In genomic region chr16:72662837-72663350, GRCm38 (mm10) we compare ENCODE assay signal across 8 mouse cellular contexts.
A peak's percentile ranks its signal among the peaks of the same experiment; 100 is the strongest.
DNase-seq lines count a peak whose midpoint lies in the region; ATAC-seq and TF ChIP-seq lines count a peak whose summit lies in the region.

No protein-coding gene starts in this region.

- peak; percentile 87 for ATAC-seq in hindbrain, embryonic 12.5 days (ENCODE audit: low FRiP score)
- ATAC-seq in lung, postnatal 0 days = peak; percentile 92

- H3K9me3 ChIP-seq in hindbrain, embryonic 12.5 days (replicated peaks) = no peaks in the 10 kb centered on the region
- no peaks in the 10 kb centered on the region for H3K9me3 ChIP-seq in lung, postnatal 0 days (ENCODE audit: low read length)

- TF ChIP-seq CTCF in lung, postnatal 0 days (IDR thresholded peaks at IDR 0.05) = peak; percentile 43

- WGBS in hindbrain, embryonic 12.5 days = 0% methylated on average over 26 of the region's 26 CpGs
- WGBS in lung, postnatal 0 days = 1% methylated on average over 26 of the region's 26 CpGs

- peak; percentile 26; the same call in 1 of the 2 replicates for TF ChIP-seq EP300 in lung, postnatal 0 days (IDR thresholded peaks at IDR 0.05)

- H3K27ac ChIP-seq in hindbrain, embryonic 12.5 days = peak overlapping the region; percentile 88
- H3K27ac ChIP-seq in lung, postnatal 0 days (ENCODE audit: low read length) = peak overlapping the region; percentile 97

- H3K4me1 ChIP-seq in hindbrain, embryonic 12.5 days = peaks cover 26% of the 10 kb centered on the region
- no peaks in the 10 kb centered on the region for H3K4me1 ChIP-seq in lung, postnatal 0 days (ENCODE audit: insufficient read depth, low read depth, low read length)

- no peaks in the 10 kb centered on the region for H3K36me3 ChIP-seq in hindbrain, embryonic 12.5 days
- no peaks in the 10 kb centered on the region for H3K36me3 ChIP-seq in lung, postnatal 0 days (ENCODE audit: insufficient read depth, low read length)

- peak overlapping the region; percentile 68 for H3K4me2 ChIP-seq in hindbrain, embryonic 12.5 days (replicated peaks)
- peak overlapping the region; percentile 89 for H3K4me2 ChIP-seq in lung, postnatal 0 days (replicated peaks; ENCODE audit: low read depth, low read length)

- DNase-seq in R1 (ENCODE audit: low read depth, low spot score) (peak; percentile 91), adipocyte (ENCODE audit: low spot score) (no peak)
- peak; percentile 84 for DNase-seq in cerebellum, postnatal 25 days
- peak; percentile 41 to 64 for DNase-seq in frontal cortex, postnatal 25 days (ENCODE audit: low spot score in 2 of 2)
- DNase-seq in layer of hippocampus, postnatal 14 days (ENCODE audit: low spot score in 2 of 2) = peak; percentile 68 to 71
- peak; percentile 91 for DNase-seq in lung, postnatal 0 days (ENCODE audit: low spot score)
- DNase-seq in right cerebral cortex, adult 18-20 months = peak; percentile 78

- peak overlapping the region; percentile 66 for H3K4me3 ChIP-seq in hindbrain, embryonic 12.5 days
- peak overlapping the region; percentile 71 for H3K4me3 ChIP-seq in lung, postnatal 0 days (ENCODE audit: low read depth, low read length)

- H3K27me3 ChIP-seq in hindbrain, embryonic 12.5 days = no peaks in the 10 kb centered on the region
- H3K27me3 ChIP-seq in lung, postnatal 0 days (replicated peaks; ENCODE audit: insufficient read depth, low read length) = no peaks in the 10 kb centered on the region

- H3K9ac ChIP-seq in hindbrain, embryonic 12.5 days = peak overlapping the region; percentile 83
- H3K9ac ChIP-seq in lung, postnatal 0 days (replicated peaks; ENCODE audit: low read depth) = peak overlapping the region; percentile 60
